Mouse (Mus musculus) cerebellum, adult 11 months (tissue): ENCODE data around the gene 4930432K21Rik.

ENCODE experiments used
- DNase-seq: peaks from one replicate; pipeline ENCODE4 v3.0.0; 2022

The 4930432K21Rik gene

DNA sequence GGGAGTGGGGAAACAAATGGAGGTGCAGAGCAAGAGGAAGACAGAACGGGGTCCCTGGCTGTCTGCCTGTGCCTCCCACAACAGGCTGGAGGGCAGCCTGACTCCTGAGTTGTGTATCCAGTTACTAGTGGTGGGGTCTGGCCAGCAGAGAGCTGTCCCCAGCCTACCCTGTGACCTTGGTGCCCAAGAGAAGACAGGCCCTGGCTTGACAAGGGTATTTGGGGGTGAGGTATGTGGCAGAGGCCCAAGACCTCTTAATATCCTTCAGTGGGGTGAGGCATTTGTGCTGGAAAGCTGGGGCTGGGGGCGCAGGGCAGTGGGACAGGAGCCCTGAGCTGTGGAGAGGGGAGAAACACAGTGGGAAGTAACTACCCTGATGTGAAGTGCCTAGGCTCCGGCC is 63.4 kb downstream of the 4930432K21Rik start:
- DNase-seq, result no peak

DNA sequence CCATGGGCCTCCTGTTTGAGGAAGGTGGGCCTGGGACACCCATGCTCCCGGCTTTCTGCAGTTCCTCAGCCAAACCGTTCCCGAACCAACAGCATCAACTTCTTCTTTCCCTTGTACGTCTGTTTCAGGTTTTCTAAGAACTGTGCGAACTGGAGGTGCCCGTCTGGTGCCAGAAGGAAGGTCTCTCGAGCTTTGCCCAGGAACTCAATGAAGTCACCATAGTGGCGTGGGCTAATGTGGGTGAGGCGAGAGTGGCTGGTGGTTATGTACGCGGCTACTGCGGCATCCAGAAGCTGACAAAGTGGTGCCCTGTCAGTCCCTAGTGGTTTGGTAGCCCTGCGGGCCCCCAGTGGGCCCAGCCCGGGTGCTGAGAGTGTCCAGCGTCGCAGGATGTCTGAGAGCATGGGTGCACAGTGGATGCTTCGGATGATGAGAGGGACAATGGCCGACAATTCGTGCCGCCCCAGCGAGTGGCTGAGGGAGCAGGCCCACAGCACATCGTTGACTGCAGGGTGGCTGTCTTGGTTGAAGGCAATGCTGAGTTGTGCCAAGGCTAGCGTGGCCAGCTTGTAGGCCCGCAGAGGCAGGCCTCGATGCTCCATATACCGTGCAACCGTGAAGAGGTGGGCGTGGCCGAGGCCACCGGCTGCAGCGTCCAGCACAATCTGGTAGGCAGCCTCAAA is 64.2 kb downstream of the 4930432K21Rik start:
- DNase-seq, result no peak

DNA sequence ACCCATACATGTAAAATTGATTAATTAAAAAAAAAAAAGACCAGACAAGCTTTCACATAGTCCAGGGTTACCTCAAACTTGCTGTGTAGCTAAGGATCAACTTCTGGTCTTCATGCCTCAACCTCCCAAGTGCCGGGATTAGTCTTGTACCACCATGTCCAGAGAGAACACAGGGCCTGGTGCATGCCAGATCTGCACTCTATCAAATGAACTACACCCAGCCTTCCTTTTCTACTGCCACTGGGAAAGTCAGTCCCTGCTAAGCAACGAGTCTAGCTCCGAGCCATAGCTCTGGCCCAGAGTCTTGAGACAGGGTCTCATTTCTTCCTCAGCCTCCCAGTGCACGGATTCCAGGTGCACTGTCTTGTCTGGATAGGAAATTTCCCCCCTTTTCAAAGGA is 65.5 kb downstream of the 4930432K21Rik start:
- no peak for DNase-seq

DNA sequence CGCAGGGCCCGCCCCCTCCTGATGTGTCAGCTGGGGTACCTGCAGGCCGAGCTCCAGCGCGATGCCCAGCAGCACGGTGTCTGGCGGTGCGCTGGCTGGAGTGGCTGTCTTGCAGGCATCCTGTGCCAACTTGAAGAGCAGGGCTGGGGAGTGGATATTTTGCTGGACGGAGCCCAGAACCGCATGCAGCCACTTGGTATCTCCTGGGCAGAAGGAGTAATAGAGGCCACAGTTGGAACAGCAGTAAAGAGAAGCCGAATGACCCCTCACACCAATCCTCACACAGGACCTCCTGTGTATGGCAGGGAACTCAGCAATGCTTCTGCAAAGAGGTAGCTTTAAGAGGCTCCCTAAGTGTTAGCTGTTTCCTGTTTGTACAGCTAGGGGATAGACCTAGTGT is 69.4 kb downstream of the 4930432K21Rik start:
- no peak for DNase-seq

DNA sequence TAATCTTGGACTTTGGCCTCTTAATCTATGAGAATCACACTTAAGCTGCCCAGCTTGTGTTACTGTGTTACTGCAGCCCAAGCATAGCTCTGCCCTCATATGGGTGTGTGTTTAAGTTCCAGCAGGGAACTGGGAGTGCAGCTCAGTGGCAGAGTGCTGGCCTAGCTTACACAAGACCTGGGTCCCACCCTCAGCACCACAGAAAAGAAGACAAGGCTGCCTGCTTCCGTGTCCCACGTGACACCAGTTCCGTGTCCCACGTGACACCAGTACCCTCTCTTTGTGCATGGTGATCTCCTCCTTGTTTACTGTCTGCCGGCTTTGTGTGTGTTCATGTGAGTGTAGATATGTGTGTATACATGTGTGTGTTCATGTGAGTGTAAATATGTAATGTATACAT is 70.3 kb downstream of the 4930432K21Rik start:
- DNase-seq, result no peak

DNA sequence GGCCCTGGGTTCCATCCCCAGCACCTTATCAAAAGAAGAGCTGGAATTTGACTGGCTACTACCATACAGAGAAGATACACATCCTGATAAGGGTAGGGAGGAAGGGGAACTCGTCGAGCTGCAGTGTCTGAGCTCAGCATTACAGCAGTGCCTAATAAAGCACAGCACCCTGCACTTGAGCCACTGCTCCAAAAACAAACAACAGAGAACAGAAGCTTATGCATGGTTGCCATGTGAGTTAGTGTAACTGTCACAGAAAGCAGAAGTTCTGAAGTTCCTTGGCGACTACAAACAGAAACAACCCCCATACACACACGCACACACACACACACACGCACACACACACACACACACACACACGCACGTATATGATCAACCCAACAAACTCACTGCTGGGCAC is 72.3 kb downstream of the 4930432K21Rik start:
- DNase-seq, result no peak
